Mouse (Mus musculus) bone marrow, adult 2 months (tissue): Measurements from ENCODE around the gene Macrod2. TPM values are rescaled to one million over a fixed set of nuclear protein-coding genes. Genes with fewer than 3 reads are reported as not detected.

Source experiments
- H3K27ac ChIP-seq: fragments of 200-500 bp; 2 replicates; pipeline ENCODE4 v1.5.1; 2012; ENCODE audit warnings: low read depth, mild to moderate bottlenecking, control low read depth, inconsistent platforms, low read length; ENCODE audit not compliant: control insufficient read depth, poor library complexity, insufficient read depth
- H3K4me1 ChIP-seq: fragments of 200-500 bp; 2 replicates; pipeline ENCODE4 v1.6.1; 2011; ENCODE audit warnings: low read length; ENCODE audit not compliant: control insufficient read depth, insufficient read depth
- H3K4me3 ChIP-seq: fragments of 200-500 bp; replicated peaks from 2 replicates; pipeline ENCODE3; 2011; ENCODE audit warnings: mild to moderate bottlenecking, low read depth, low read length, control low read depth; ENCODE audit not compliant: control insufficient read depth
- CTCF ChIP-seq: fragments of 200-500 bp; IDR thresholded peaks from 2 replicates; pipeline ENCODE4 v1.5.1; 2011; ENCODE audit warnings: low read length, control low read depth; ENCODE audit not compliant: control insufficient read depth, insufficient read depth
- POLR2A ChIP-seq: fragments of 200-500 bp; IDR thresholded peaks from 2 replicates; pipeline ENCODE4 v1.6.1; 2011; ENCODE audit warnings: low read depth, mild to moderate bottlenecking, control low read depth, low read length, borderline replicate concordance; ENCODE audit not compliant: control insufficient read depth
- WGBS: fragments of 180-500 bp; shearing (Covaris S2); methylation state at CpG from one replicate; pipeline ENCODE4 v1.1.7; 2018; 5-methylcytosine and 5-hydroxymethylcytosine counted together
- polyA plus RNA-seq: library from polyadenylated mRNA; stranded (reverse); fragments of >200 nt; gene quantifications from 2 replicates; pipeline ENCODE4 v1.2.4, GENCODE M21; 2011; ENCODE audit warnings: low replicate concordance; ENCODE audit not compliant: missing spikeins, insufficient read depth, insufficient read length

Gene Macrod2
- polyA plus RNA-seq, 1 experiment: 2.8 TPM

- 83% methylated on average over 9 of the region's 9 CpGs for WGBS
- no peak overlapping the region for H3K27ac ChIP-seq
- TF ChIP-seq POLR2A (no peak), CTCF (no peak)
- no peaks in the 10 kb centered on the region for H3K4me1 ChIP-seq
- no peak overlapping the region for H3K4me3 ChIP-seq
These were observed 137.9 kb downstream of the Macrod2 start for GRCm38 (mm10) chr2:140532859-140533519.

GRCm38 (mm10) chr2:140533621-140534020 is 138.5 kb downstream of the Macrod2 start:
- no peak for TF ChIP-seq CTCF
- TF ChIP-seq POLR2A: no peak
- WGBS: 85% methylated on average over 8 of the region's 8 CpGs

GRCm38 (mm10) chr2:140534583-140534982 is 139.5 kb downstream of the Macrod2 start:
- Histone ChIP-seq H3K4me1 (no peaks in the 10 kb centered on the region), H3K4me3 (no peak overlapping the region), H3K27ac (no peak overlapping the region)
- 74% methylated on average over 3 of the region's 3 CpGs for WGBS
- TF ChIP-seq POLR2A (no peak), CTCF (no peak)

More at GRCm38 (mm10) chr2:140533621-140534020, 138.5 kb downstream of the Macrod2 start:
- no peak overlapping the region for H3K4me3 ChIP-seq
- no peak overlapping the region for H3K27ac ChIP-seq
- no peaks in the 10 kb centered on the region for H3K4me1 ChIP-seq

GRCm38 (mm10) chr2:140535832-140536571 is 140.9 kb downstream of the Macrod2 start:
- TF ChIP-seq CTCF (no peak), POLR2A (no peak)
- Histone ChIP-seq H3K4me1 (no peaks in the 10 kb centered on the region), H3K27ac (no peak overlapping the region), H3K4me3 (no peak overlapping the region)
- WGBS: 79% methylated on average over 5 of the region's 5 CpGs

- WGBS: 68% methylated on average over 2 of the region's 2 CpGs
- Histone ChIP-seq H3K27ac (no peak overlapping the region), H3K4me1 (no peaks in the 10 kb centered on the region), H3K4me3 (no peak overlapping the region)
- TF ChIP-seq CTCF (no peak), POLR2A (no peak)
These were observed 154.2 kb downstream of the Macrod2 start for GRCm38 (mm10) chr2:140549286-140549685.

GRCm38 (mm10) chr2:140561426-140561825 is 166.3 kb downstream of the Macrod2 start:
- no peaks in the 10 kb centered on the region for H3K4me1 ChIP-seq
- 70% methylated on average over 2 of the region's 2 CpGs for WGBS
- H3K27ac ChIP-seq: no peak overlapping the region
- TF ChIP-seq POLR2A: no peak
- no peak for TF ChIP-seq CTCF
- H3K4me3 ChIP-seq: no peak overlapping the region

- no peak overlapping the region for H3K27ac ChIP-seq
- TF ChIP-seq CTCF (no peak), POLR2A (no peak)
- 75% methylated on average over 6 of the region's 6 CpGs for WGBS
- H3K4me3 ChIP-seq: no peak overlapping the region
- H3K4me1 ChIP-seq: no peaks in the 10 kb centered on the region
These were observed 175.8 kb downstream of the Macrod2 start for GRCm38 (mm10) chr2:140570874-140571273.

GRCm38 (mm10) chr2:140592537-140593261 is 197.6 kb downstream of the Macrod2 start:
- H3K4me1 ChIP-seq: no peaks in the 10 kb centered on the region
- H3K27ac ChIP-seq: no peak overlapping the region
- WGBS: 60% methylated on average over 3 of the region's 3 CpGs
- no peak for TF ChIP-seq CTCF
- H3K4me3 ChIP-seq: no peak overlapping the region
